Mouse (Mus musculus): Measurements from ENCODE around the gene Akap12. TPM values are rescaled to one million over a fixed set of nuclear protein-coding genes. Genes with fewer than 3 reads are reported as not detected.
A peak's percentile ranks its signal among the peaks of the same experiment; 100 is the strongest.

The Akap12 gene
- polyA plus RNA-seq, 1 experiment from 2014 or later, result 50.9 TPM

DNA sequence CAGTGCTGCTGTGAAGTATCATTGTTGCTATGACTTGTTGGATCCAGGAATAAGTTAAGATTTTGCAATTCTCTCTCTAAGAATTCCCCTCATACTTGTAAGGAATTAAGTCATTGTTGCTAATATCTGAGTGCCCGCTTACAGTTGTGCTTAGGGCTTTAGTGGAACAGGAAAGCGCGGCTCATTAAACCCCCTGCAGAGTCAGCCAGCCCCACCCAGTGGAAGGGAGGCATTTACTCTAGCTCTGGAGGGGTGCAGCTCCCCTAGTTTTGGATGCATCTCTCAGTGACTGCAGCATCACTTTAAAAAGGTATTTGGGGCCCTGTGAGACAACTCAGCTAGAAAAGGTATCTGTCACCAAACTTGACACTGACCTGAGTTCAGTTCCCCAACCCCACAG, 24.0 kb downstream of the Akap12 start:
- Histone ChIP-seq H3K36me3 (ENCODE audit: control insufficient read depth, insufficient read depth, low read length) (no peaks in the 10 kb centered on the region), H3K9me3 (ENCODE audit: control insufficient read depth, low read length) (no peaks in the 10 kb centered on the region), H3K9ac (ENCODE audit: low read length) (no peak overlapping the region), H3K27ac (ENCODE audit: low read depth) (no peak overlapping the region), H3K27me3 (replicated peaks; ENCODE audit: control insufficient read depth, insufficient read depth, low read length) (no peaks in the 10 kb centered on the region), H3K4me3 (ENCODE audit: low read depth, low read length) (no peak overlapping the region), H3K4me1 (replicated peaks; ENCODE audit: control insufficient read depth, insufficient read depth, low read length) (peaks cover 17% of the 10 kb centered on the region; the same call in 1 of the 2 replicates), H3K4me2 (ENCODE audit: low read length) (no peak overlapping the region)
- ATAC-seq (replicated peaks; ENCODE audit: low FRiP score, low TSS enrichment, low read depth) (no peak), DNase-seq (ENCODE audit: low spot score) (no peak)
- WGBS, result 60% methylated on average over 3 of the region's 3 CpGs

DNA sequence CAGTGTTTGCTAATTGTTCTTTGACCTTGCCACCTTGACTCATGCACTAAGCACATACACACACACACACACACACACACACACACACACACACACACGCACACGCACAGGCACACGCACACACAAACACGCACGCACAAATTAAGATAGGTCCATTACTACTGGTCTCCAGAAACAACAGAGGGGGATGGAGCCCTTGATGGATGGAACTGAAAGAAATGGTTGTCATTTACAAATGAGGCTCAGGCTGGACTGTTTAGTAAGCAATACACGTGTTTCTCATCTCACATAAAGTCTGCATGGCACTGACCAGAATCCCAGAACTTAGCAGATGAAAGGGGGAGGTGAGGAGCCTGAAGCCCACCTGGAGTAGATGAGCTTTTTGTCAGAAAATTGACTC, 24.4 kb downstream of the Akap12 start:
- Histone ChIP-seq H3K9ac (ENCODE audit: low read length) (no peak overlapping the region), H3K4me2 (ENCODE audit: low read length) (no peak overlapping the region), H3K9me3 (ENCODE audit: control insufficient read depth, low read length) (no peaks in the 10 kb centered on the region), H3K27ac (ENCODE audit: low read depth) (no peak overlapping the region), H3K4me3 (ENCODE audit: low read depth, low read length) (no peak overlapping the region), H3K27me3 (replicated peaks; ENCODE audit: control insufficient read depth, insufficient read depth, low read length) (no peaks in the 10 kb centered on the region), H3K4me1 (replicated peaks; ENCODE audit: control insufficient read depth, insufficient read depth, low read length) (peaks cover 17% of the 10 kb centered on the region; the same call in 1 of the 2 replicates), H3K36me3 (ENCODE audit: control insufficient read depth, insufficient read depth, low read length) (no peaks in the 10 kb centered on the region)
- no peak for DNase-seq (ENCODE audit: low spot score)
- 83% methylated on average over 6 of the region's 6 CpGs for WGBS
- no peak for ATAC-seq (replicated peaks; ENCODE audit: low FRiP score, low TSS enrichment, low read depth)

DNA sequence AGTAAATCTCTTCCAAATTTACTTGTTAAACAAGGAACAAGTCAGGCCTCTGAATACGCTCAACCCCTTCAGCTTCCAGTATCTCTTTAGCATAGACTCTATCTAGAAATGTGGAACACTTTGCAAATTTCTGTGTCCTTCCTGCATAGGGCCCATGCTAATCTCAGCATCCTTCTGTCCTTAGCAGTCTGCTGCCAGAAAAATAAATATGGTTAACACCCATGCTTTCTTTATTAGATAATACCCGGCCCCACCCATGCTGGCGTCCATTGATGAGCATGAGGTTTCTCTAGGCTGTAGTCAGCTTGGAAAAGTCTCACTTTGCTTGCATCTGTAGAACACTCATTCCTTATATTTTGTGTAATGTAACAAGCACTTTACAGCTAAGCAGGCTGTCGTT, 27.2 kb downstream of the Akap12 start:
- DNase-seq (ENCODE audit: low spot score), result no peak
- 74% methylated on average over 4 of the region's 4 CpGs for WGBS
- H3K27me3 ChIP-seq (replicated peaks; ENCODE audit: control insufficient read depth, insufficient read depth, low read length), result no peaks in the 10 kb centered on the region
- no peak overlapping the region for H3K4me2 ChIP-seq (ENCODE audit: low read length)
- H3K4me3 ChIP-seq (ENCODE audit: low read depth, low read length), result no peak overlapping the region
- H3K9ac ChIP-seq (ENCODE audit: low read length), result no peak overlapping the region
- peaks cover 10% of the 10 kb centered on the region; the same call in 1 of the 2 replicates for H3K4me1 ChIP-seq (replicated peaks; ENCODE audit: control insufficient read depth, insufficient read depth, low read length)
- no peak overlapping the region for H3K27ac ChIP-seq (ENCODE audit: low read depth)
- ATAC-seq (replicated peaks; ENCODE audit: low FRiP score, low TSS enrichment, low read depth), result no peak
- H3K36me3 ChIP-seq (ENCODE audit: control insufficient read depth, insufficient read depth, low read length), result no peaks in the 10 kb centered on the region
- no peaks in the 10 kb centered on the region for H3K9me3 ChIP-seq (ENCODE audit: control insufficient read depth, low read length)

DNA sequence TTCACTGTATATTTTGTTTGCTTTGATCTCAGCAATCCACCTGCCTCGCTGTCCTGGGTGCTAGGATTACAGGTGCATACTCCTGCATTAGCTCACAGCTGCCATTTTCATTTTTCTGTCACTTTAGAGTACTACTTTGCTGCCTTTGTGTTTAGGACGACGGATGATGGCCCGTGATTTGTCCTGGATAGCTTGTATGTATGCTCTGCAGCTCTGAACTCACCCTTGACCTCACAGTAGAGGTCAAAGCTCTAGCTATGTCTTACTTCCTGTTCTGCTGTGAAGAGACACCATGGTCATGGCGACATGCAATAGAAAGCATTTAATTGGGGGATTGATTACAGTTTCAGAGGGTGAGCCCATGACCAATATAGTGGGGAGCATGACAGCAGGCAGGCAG, 37.4 kb downstream of the Akap12 start:
- H3K9ac ChIP-seq (ENCODE audit: low read length), result no peak overlapping the region
- H3K27me3 ChIP-seq (replicated peaks; ENCODE audit: control insufficient read depth, insufficient read depth, low read length), result no peaks in the 10 kb centered on the region
- DNase-seq (ENCODE audit: low spot score) (no peak), ATAC-seq (replicated peaks; ENCODE audit: low FRiP score, low TSS enrichment, low read depth) (no peak)
- H3K9me3 ChIP-seq (ENCODE audit: control insufficient read depth, low read length), result no peaks in the 10 kb centered on the region
- H3K4me1 ChIP-seq (replicated peaks; ENCODE audit: control insufficient read depth, insufficient read depth, low read length), result no peaks in the 10 kb centered on the region
- 47% methylated on average over 5 of the region's 5 CpGs for WGBS
- H3K27ac ChIP-seq (ENCODE audit: low read depth), result no peak overlapping the region
- no peak overlapping the region for H3K4me3 ChIP-seq (ENCODE audit: low read depth, low read length)
- no peak overlapping the region for H3K4me2 ChIP-seq (ENCODE audit: low read length)
- no peaks in the 10 kb centered on the region for H3K36me3 ChIP-seq (ENCODE audit: control insufficient read depth, insufficient read depth, low read length)

DNA sequence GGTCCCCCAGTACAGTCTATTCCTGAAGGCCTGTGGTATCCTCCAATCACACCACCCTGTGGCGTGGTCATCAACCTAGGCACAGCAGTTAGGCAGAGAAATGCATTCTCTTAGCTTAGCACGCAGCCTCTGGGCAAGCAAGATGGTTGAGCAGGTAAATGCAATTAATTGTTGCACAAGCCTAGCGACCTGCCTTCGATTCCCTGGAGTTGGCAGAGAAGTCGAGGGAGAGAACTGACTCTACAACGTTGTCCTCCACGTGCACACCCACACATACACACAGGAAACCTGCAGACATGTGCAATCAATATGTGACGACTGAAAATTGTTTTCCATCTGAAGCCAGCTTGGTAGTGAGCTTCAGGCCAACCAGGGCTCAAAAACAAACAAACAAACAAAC, 57.7 kb downstream of the Akap12 start:
- ATAC-seq (replicated peaks; ENCODE audit: low FRiP score, low TSS enrichment, low read depth) (no peak), DNase-seq (ENCODE audit: low spot score) (no peak)
- no peak overlapping the region for H3K27ac ChIP-seq (ENCODE audit: low read depth)
- H3K36me3 ChIP-seq (ENCODE audit: control insufficient read depth, insufficient read depth, low read length), result no peaks in the 10 kb centered on the region
- no peak overlapping the region for H3K4me3 ChIP-seq (ENCODE audit: low read depth, low read length)
- H3K4me1 ChIP-seq (replicated peaks; ENCODE audit: control insufficient read depth, insufficient read depth, low read length), result peaks cover 14% of the 10 kb centered on the region
- H3K9ac ChIP-seq (ENCODE audit: low read length), result no peak overlapping the region
- no peak overlapping the region for H3K4me2 ChIP-seq (ENCODE audit: low read length)
- H3K27me3 ChIP-seq (replicated peaks; ENCODE audit: control insufficient read depth, insufficient read depth, low read length), result no peaks in the 10 kb centered on the region
- 77% methylated on average over 8 of the region's 8 CpGs for WGBS
- H3K9me3 ChIP-seq (ENCODE audit: control insufficient read depth, low read length), result no peaks in the 10 kb centered on the region

DNA sequence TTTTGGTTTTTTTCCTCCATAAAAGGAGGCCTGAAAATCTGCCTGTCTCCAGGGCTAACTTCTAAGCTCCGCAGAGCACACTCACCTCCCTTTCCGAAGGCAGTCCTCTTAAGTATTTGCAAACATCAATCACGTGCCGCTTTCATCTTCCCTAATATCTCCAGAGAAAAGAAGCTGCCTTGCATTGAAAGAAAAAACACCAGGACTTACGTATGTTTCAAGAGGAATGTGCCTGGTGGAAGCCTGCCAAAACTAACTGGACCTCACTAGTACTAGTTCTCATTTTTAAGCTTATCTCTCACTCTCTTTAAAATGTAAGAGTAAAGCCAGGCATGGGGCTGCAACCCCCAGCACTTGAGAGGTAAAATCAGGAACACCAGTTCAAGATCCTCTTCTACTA, 59.4 kb downstream of the Akap12 start:
- Histone ChIP-seq H3K4me3 (ENCODE audit: low read depth, low read length) (no peak overlapping the region), H3K36me3 (ENCODE audit: control insufficient read depth, insufficient read depth, low read length) (no peaks in the 10 kb centered on the region), H3K4me1 (replicated peaks; ENCODE audit: control insufficient read depth, insufficient read depth, low read length) (peaks cover 14% of the 10 kb centered on the region), H3K27ac (ENCODE audit: low read depth) (peak overlapping the region; percentile 73), H3K9me3 (ENCODE audit: control insufficient read depth, low read length) (no peaks in the 10 kb centered on the region), H3K9ac (ENCODE audit: low read length) (no peak overlapping the region), H3K27me3 (replicated peaks; ENCODE audit: control insufficient read depth, insufficient read depth, low read length) (no peaks in the 10 kb centered on the region), H3K4me2 (ENCODE audit: low read length) (no peak overlapping the region)
- peak; percentile 59; the same call in 1 of the 2 replicates for ATAC-seq (replicated peaks; ENCODE audit: low FRiP score, low TSS enrichment, low read depth)
- WGBS, result 21% methylated on average over 5 of the region's 5 CpGs
- DNase-seq (ENCODE audit: low spot score), result no peak

DNA sequence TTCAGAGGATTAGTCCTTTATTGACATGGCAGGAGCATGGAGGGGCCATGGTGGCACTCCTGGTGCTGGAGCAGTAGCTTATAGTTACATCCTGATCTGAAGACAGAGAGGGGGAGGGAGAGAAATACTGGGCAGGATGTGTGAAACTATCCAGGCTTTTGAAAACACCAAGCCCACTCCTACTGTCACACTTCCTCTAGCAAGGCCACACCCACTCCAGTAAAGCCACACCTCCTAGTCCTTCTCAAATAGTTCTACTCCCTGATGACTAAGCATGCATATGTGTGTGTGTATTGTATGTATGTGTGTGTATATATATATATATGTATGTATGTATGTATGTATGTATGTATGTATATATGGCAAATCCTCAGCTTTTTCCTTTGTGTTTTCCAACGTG, 61.5 kb downstream of the Akap12 start:
- Histone ChIP-seq H3K4me1 (replicated peaks; ENCODE audit: control insufficient read depth, insufficient read depth, low read length) (peaks cover 14% of the 10 kb centered on the region), H3K9ac (ENCODE audit: low read length) (no peak overlapping the region), H3K9me3 (ENCODE audit: control insufficient read depth, low read length) (no peaks in the 10 kb centered on the region), H3K36me3 (ENCODE audit: control insufficient read depth, insufficient read depth, low read length) (no peaks in the 10 kb centered on the region), H3K27me3 (replicated peaks; ENCODE audit: control insufficient read depth, insufficient read depth, low read length) (no peaks in the 10 kb centered on the region), H3K27ac (ENCODE audit: low read depth) (no peak overlapping the region), H3K4me3 (ENCODE audit: low read depth, low read length) (no peak overlapping the region), H3K4me2 (ENCODE audit: low read length) (no peak overlapping the region)
- WGBS, result 84% methylated on average over 1 of the region's 1 CpGs
- DNase-seq (ENCODE audit: low spot score) (no peak), ATAC-seq (replicated peaks; ENCODE audit: low FRiP score, low TSS enrichment, low read depth) (no peak)

DNA sequence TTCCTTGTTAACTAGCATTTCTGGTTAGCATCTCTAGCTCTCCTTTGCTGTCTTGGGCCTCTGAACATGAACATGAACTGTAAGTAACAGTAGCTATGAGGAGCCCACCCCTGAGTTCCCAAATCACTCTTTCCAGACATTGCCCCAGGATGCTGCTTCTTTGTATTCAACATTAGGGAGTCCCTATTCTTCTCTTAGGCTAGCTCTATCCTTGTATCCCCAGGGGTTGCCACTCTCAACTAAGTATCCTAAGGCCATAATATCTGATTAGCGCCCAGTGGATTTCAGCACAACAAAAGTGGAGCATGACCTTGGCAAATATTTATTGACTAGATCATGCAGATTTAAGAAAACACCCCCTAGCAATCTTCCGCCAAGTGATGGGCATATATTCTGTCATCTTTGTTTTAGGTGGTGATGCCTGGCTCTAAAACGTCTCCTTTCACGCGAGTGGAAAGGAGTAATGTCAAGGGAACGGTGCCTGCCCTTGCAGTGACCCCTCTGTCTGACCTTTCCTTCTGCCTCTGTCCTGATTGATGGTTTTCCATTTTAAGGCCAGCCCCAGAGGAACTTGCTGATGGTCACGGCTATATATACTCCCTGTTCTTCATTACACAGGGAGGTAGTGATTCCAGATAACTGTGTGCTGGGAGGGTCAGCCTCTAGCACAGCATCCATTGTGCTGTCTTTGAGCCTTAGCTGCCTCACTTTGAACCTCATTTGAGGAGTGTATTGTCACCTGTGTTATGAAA, 66.2 kb downstream of the Akap12 start:
- H3K27ac ChIP-seq (ENCODE audit: low read depth), result no peak overlapping the region
- no peak for DNase-seq (ENCODE audit: low spot score)
- WGBS, result 55% methylated on average over 7 of the region's 7 CpGs
- no peaks in the 10 kb centered on the region for H3K9me3 ChIP-seq (ENCODE audit: control insufficient read depth, low read length)
- H3K9ac ChIP-seq (ENCODE audit: low read length), result no peak overlapping the region
- no peak overlapping the region for H3K4me2 ChIP-seq (ENCODE audit: low read length)
- no peak for ATAC-seq (replicated peaks; ENCODE audit: low FRiP score, low TSS enrichment, low read depth)
- no peak overlapping the region for H3K4me3 ChIP-seq (ENCODE audit: low read depth, low read length)
- H3K27me3 ChIP-seq (replicated peaks; ENCODE audit: control insufficient read depth, insufficient read depth, low read length), result no peaks in the 10 kb centered on the region
- H3K4me1 ChIP-seq (replicated peaks; ENCODE audit: control insufficient read depth, insufficient read depth, low read length), result peaks cover 11% of the 10 kb centered on the region; the same call in 1 of the 2 replicates
- no peaks in the 10 kb centered on the region for H3K36me3 ChIP-seq (ENCODE audit: control insufficient read depth, insufficient read depth, low read length)

DNA sequence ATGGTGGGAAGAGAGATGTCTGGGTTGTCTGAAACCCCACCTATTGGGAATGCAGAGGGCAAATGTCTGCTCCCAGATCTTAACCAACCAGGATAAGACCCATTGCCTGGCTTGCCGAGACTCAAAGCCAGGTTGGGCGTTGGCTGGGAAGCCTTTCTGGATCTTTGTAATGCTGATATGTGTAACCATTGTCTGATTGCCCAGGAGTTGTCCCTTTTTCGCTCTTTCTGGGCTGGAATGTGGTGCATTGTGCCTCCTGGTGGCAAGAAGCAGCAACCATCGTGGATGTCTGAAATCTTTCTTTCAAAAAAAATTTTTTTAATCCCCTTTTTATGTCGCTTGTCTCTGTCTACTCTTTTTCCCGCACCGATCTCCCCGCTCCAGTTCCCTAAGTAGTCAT, 67.1 kb downstream of the Akap12 start:
- Histone ChIP-seq H3K9ac (ENCODE audit: low read length) (no peak overlapping the region), H3K36me3 (ENCODE audit: control insufficient read depth, insufficient read depth, low read length) (no peaks in the 10 kb centered on the region), H3K4me3 (ENCODE audit: low read depth, low read length) (no peak overlapping the region), H3K4me2 (ENCODE audit: low read length) (peak overlapping the region; percentile 73), H3K9me3 (ENCODE audit: control insufficient read depth, low read length) (no peaks in the 10 kb centered on the region), H3K27me3 (replicated peaks; ENCODE audit: control insufficient read depth, insufficient read depth, low read length) (no peaks in the 10 kb centered on the region), H3K27ac (ENCODE audit: low read depth) (no peak overlapping the region; the same call in 1 of the 2 replicates), H3K4me1 (replicated peaks; ENCODE audit: control insufficient read depth, insufficient read depth, low read length) (peaks cover 11% of the 10 kb centered on the region; the same call in 1 of the 2 replicates)
- 19% methylated on average over 8 of the region's 8 CpGs for WGBS
- ATAC-seq (replicated peaks; ENCODE audit: low FRiP score, low TSS enrichment, low read depth) (no peak), DNase-seq (ENCODE audit: low spot score) (peak; percentile 78)
